Mouse (Mus musculus): ENCODE measurements around the gene Atp6v1g2. TPM values are rescaled to one million over a fixed set of nuclear protein-coding genes. Genes with fewer than 3 reads are reported as not detected.
A peak's percentile ranks its signal among the peaks of the same experiment; 100 is the strongest.

Gene Atp6v1g2
- total RNA-seq, 2 experiments from 2014 or later, result 615 to 646 TPM

DNA sequence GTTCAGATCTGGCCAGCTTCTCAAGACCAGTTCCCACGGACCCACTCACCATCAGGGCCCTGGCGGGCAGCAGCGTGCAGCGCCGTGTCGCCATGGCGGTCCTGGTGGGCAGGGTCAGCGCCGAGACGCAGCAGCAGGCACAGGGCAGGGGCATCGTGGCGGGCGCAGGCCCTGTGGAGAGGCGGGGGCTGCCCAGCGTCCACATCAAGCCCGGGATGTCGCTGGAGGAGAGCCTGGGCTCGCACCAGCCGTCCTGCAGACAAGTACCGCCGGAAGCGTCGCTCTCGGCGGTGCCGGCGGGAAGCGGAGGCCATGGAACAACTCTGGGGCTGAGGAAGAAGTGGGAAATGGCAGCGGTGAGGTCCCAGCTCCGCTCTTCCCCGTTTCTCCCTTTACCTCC is 1.4 kb downstream of the Atp6v1g2 start:
- DNase-seq (ENCODE audit: low spot score in 2 of 2), result no peak
- H3K27ac ChIP-seq, result peak overlapping the region; percentile 93
- peak overlapping the region; percentile 78 for H3K4me3 ChIP-seq
- 0 out of 2 replicates have a peak, but pooled peaks have one; percentile 10 for TF ChIP-seq CTCF (conservative IDR thresholded peaks at IDR 0.05)

- TF ChIP-seq CTCF (conservative IDR thresholded peaks at IDR 0.05), result 0 out of 2 replicates have a peak, but pooled peaks have one; percentile 0
- Histone ChIP-seq H3K27ac (peak within 1 kb of the TSS; percentile 93), H3K4me3 (peak within 1 kb of the TSS; percentile 78)
- DNase-seq (ENCODE audit: low spot score in 2 of 2), result peak; percentile 91 to 95
Observed at GRCm38 (mm10) chr17:35235614-35236389, 2.3 kb downstream of the Atp6v1g2 start, which contains the start of gene Nfkbil1. Nfkbil1 (minus strand) TSS chr17:35235792.

DNA sequence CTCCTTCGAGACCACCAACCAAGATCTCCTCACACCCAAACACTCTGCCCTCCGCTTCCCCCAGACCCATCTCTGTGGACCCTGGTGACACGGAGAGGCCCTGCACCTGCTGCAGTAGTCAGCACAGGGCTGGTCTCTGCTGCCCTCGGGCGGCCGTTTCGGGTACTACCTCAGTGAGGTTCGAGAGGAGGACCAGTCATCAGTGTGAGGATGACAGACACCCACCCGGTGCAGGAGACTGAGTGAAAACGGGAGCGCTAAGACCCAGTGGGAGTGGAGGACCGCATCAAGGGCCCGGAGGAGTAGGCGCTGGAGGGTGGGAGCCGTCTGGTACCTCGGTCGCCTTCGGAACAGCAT is 2.9 kb downstream of the Atp6v1g2 start:
- DNase-seq (ENCODE audit: low spot score in 2 of 2), result peak; percentile 99 to 100
- peak; percentile 100 for TF ChIP-seq CTCF (conservative IDR thresholded peaks at IDR 0.05)
- peak overlapping the region; percentile 78 for H3K4me3 ChIP-seq
- peak overlapping the region; percentile 93 for H3K27ac ChIP-seq

- Histone ChIP-seq H3K27ac (peak overlapping the region; percentile 93), H3K4me3 (peak overlapping the region; percentile 78)
- DNase-seq (ENCODE audit: low spot score in 2 of 2), result no peak
- no peak for TF ChIP-seq CTCF (conservative IDR thresholded peaks at IDR 0.05)
Observed at GRCm38 (mm10) chr17:35236996-35237395, 3.5 kb downstream of the Atp6v1g2 start.

DNA sequence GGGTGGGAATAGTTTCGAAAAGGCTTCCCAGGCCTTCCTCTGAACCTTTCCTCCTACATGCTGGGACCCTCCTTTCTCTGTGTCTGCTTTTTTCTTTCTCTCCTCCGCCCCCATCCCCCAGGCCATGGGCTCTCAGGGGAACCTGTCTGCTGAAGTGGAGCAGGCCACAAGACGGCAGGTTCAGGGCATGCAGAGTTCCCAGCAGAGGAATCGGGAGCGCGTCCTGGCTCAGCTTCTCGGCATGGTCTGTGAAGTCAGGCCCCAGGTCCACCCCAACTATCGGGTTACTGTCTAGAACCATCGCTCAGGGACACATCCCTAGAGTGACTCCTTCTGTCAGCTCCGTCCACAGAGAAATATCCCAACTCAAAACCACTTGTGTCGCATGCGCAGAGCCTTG is 4.0 kb downstream of the Atp6v1g2 start:
- no peak for DNase-seq (ENCODE audit: low spot score in 2 of 2)
- no peak for TF ChIP-seq CTCF (conservative IDR thresholded peaks at IDR 0.05)
- peak overlapping the region; percentile 93 for H3K27ac ChIP-seq
- peak overlapping the region; percentile 78 for H3K4me3 ChIP-seq

DNA sequence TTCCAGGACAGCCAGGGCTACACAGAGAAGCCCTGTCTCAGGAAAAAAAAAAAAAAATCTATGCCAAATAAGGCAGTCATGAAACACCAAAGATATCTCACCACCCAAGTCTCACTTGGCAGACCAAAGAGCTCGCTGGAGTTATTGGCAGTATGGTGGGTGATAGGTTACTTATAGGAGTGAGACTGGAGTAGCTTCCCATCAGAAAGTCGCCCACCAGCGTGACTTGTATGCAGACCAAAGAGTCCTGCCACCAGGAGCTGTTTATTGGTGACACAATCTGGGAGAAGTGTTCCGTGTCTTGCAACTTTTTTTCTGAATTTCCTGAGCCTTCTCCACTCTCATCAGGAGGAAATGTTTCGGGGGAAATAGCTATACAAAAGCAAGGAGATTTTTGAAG is 6.2 kb downstream of the Atp6v1g2 start:
- no peak for TF ChIP-seq CTCF (conservative IDR thresholded peaks at IDR 0.05)
- peak overlapping the region; percentile 100; the same call in 1 of the 2 replicates for H3K27ac ChIP-seq
- DNase-seq (ENCODE audit: low spot score in 2 of 2), result no peak
- no peak overlapping the region for H3K4me3 ChIP-seq

DNA sequence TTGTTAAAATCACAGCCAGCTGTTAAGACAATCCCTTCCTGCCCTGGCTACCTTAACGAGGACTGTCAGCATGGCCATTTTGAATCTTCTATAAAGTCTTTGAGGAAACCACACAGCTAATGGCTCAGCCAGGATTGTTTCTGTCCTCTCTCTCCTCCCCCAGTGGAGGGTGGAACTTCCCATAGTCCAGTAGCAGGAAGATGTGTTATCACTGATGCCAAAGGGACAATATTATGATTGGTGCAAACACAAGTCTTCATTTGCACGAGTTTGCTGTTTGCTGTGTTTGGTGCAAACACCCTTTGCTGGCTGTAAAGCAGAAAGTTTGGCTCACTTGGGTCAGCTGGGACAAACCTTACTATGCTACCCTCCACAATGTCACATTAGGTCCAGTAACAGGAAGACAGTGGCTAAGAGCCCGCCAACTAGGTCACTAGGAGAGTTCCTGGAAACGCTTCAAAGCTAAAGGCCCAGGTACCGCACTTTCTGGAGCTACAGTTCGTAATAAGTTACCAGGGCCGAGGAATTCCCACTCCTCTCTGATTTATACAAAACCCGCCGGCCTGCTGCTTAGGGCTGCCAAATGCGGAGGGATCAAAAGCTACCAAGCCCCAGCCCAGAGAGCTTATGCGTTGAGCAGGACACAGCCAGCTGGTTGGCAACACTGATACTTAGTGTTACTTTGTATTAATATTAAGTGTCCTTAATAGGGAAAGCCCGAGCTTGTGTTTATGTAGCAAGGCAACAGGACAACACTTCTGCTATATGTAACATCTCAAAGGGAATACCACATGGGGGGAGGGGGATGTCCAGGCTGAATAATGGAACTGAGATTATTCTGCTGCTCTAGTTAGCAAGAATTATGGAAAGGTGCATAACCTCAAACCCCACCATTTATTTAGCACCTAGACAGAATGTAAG is 7.2 kb downstream of the Atp6v1g2 start:
- Histone ChIP-seq H3K27ac (peak overlapping the region; percentile 100), H3K4me3 (peak overlapping the region; percentile 95)
- DNase-seq (ENCODE audit: low spot score in 2 of 2), result no peak
- TF ChIP-seq CTCF (conservative IDR thresholded peaks at IDR 0.05), result no peak

- Histone ChIP-seq H3K27ac (peak within 1 kb of the TSS; percentile 100), H3K4me3 (peak within 1 kb of the TSS; percentile 95)
- TF ChIP-seq CTCF (conservative IDR thresholded peaks at IDR 0.05), result peak; percentile 46
- peak; percentile 95 for DNase-seq (ENCODE audit: low spot score in 2 of 2)
Observed at GRCm38 (mm10) chr17:35241305-35242014, 8.0 kb downstream of the Atp6v1g2 start, which contains the start of gene Ddx39b. Ddx39b (plus strand) TSS chr17:35241746.

GRCm38 (mm10) chr17:35242015-35242941 is 8.8 kb downstream of the Atp6v1g2 start:
- H3K4me3 ChIP-seq, result peak overlapping the region; percentile 95
- peak overlapping the region; percentile 100 for H3K27ac ChIP-seq
- TF ChIP-seq CTCF (conservative IDR thresholded peaks at IDR 0.05), result 0 out of 2 replicates have a peak, but pooled peaks have one; percentile 25
- DNase-seq (ENCODE audit: low spot score in 2 of 2), result peak; percentile 61 to 68

- Histone ChIP-seq H3K27ac (peak overlapping the region; percentile 100), H3K4me3 (peak overlapping the region; percentile 95)
- peak in 1 of 2 experiments; percentile 54 for DNase-seq (ENCODE audit: low spot score in 2 of 2)
- TF ChIP-seq CTCF (conservative IDR thresholded peaks at IDR 0.05), result 0 out of 2 replicates have a peak, but pooled peaks have one; percentile 2
Observed at GRCm38 (mm10) chr17:35243086-35243485, 9.6 kb downstream of the Atp6v1g2 start.

GRCm38 (mm10) chr17:35244999-35245398 is 11.5 kb downstream of the Atp6v1g2 start:
- Histone ChIP-seq H3K4me3 (no peak overlapping the region), H3K27ac (no peak overlapping the region)
- no peak for DNase-seq (ENCODE audit: low spot score in 2 of 2)
- no peak for TF ChIP-seq CTCF (conservative IDR thresholded peaks at IDR 0.05)
